Mouse (Mus musculus) v-Abl transformed pro-B cells (cell line): ENCODE data around the gene Slc25a24.

Experiments used
- in situ Hi-C, 2 experiments: fragments of 400-800 bp; cut with MboI; formaldehyde crosslinking; loops; one replicate each; pipeline ENCODE4 v1.15.1; 2025; ENCODE audit not compliant: unreplicated experiment in 2 of 2

Slc25a24 gene

DNA sequence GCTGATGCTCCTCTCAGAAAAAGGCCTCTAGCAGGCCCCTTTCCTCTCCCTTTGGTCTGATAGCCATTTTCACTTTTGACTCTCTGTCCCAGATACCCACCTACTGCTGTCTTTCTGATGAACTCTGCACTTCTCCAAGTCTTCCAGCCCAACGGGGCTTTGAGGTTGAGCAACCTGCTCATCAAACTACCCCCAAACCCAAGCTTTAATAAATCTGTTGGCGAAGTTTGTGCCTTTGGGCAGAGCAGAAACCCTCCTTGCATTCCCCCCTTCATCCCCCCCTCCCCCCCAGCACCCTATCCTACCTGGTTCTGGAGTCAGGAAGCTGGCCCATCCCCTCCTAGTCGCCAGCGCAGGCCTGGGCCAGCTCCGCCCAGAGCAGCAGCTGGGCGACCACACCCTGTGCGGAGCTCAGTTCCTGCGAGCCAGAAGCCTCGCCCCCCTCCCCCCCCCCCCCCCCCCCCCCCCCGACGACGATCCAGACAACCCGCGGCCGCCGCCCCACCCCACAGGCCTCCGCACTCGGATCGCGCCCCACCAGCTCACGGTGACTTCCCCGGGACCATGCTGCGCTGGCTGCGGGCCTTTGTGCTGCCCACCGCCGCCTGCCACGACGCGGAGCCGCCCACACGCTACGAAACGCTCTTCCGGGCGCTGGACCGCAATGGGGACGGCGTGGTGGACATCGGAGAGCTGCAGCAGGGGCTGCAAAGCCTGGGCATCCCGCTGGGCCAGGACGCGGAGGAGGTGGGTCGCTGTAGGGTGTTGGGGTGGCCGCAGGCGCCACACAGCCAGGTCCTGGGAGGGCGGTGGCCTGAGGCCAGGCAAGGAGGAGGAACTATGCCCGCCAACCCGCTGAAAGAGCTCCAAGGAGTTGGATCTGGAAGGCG, at the start of gene Slc25a24:
Slc25a24 (plus strand) TSS at position 509 of the 890 bp plus-strand sequence.
- in situ Hi-C loops, result no loop called here

DNA sequence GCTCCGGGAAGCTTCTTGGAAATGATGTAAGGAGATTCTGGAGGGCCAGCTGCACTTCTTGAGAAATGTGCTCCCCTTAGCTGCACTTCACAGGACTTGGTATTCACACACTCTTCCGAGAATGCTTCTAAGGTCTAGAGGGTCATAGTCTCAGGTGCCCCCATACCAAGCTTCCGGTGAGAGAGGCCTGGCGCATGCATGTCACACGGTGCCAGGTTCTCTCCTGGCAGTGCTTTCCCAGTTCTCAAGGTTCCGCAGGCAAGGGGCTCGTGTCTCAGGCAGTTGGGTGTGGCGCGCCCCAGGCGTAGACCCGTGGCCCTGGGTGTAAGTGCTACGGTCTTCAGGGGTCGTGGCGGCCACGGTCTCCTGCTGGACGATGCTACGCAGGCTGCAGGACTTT, 42.8 kb upstream of the Slc25a24 start, which contains the start of gene Slc25a54:
Slc25a54 (plus strand) TSS at position 301 of the 400 bp plus-strand sequence.
- in situ Hi-C loops, result no loop called here

DNA sequence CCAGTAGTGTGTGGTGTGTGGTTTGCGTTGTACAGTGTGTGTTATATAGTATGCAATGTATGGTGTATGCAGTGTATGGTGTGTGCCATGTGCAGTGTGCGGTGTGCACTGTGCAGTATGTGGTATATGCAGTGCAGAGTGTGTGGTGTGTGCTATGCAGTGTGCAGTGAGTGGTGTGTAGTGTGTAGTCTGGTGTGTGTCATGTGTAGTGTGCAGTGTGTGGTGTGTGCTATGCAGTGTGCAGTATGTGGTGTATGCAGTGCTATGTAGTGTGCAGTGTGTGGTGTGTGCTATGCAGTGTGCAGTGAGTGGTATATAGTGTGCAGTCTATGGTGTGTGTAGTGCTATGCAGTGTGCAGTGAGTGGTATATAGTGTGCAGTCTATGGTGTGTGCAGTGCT, 38.5 kb upstream of the Slc25a24 start:
- in situ Hi-C loops, result no loop called here

DNA sequence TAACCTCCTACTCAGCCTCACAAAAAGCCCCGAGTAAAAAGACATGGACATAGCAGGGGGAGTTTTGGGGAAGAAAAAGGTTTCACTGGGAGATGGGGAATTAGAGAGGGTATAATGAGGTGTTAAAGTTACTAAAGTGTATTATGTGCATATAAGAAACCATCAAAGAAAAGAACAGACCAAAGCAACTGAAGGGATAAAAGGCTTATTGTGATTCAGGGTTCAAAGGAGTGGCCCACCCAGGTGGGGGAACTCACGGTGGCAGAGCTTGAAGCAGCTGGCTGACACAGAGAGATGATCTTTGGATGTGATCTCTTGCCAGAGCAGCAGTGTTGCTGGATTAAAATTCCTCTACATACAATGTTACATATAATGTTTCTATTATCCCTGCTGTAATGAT, 34.5 kb upstream of the Slc25a24 start:
- in situ Hi-C loops, result no loop called here

DNA sequence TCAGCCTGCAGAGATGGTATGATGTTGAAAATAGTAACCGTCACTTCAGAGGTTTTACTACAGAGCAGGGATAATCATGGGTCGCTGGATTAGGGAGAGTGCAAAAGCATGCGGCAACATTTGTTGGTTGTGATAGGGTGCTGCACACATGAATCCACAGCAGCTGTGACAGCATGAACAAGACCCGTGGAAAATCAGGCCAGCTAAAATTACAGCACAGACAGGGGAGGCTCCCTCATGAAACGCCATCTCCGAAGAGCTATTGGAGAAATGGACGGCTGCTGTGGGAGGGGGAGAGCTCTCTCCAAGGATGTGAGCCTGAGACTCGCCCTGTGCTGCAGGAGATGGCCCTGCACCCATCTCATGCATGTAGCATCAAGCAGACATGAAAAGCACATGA, 18.2 kb upstream of the Slc25a24 start:
- in situ Hi-C loops, result no loop called here

DNA sequence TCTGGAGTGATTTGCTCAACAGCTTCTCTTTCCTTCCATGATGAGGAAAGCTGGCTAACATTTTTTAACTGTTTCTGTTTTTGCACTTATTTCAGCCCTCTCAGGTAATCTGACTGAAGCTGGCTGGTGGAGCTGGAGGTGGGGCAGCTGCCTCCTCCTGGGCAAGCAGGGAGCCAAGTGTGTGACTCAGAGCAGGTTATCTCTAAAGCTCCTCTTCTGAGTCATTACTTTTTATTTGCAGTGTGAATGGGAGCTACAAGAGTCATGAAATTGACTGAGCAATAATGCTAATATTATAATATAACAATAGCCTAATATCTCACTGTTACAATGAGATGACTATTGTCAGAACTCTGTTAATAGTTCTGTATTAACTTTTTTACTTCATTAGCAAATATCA, 5.8 kb upstream of the Slc25a24 start:
- in situ Hi-C loops, result no loop called here

DNA sequence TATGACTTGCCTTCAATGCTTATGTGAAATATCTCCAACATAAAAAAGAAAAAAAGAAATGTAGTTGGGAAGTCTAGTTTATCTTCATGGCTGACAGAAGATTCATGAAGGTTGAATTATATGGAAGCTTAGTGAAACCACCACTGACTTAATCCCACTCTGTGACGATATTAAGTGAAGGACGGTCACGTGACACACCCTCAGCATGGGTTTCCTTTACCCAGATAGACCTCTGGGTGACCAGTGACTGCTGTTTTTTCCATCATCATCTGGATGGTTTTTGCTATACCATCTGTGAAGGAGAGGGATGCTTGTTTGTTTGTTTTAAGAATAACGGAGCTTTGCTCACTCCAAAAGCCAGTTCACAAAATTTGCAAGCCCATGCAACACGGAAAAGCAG, 3.4 kb upstream of the Slc25a24 start:
- in situ Hi-C loops, result no loop called here

DNA sequence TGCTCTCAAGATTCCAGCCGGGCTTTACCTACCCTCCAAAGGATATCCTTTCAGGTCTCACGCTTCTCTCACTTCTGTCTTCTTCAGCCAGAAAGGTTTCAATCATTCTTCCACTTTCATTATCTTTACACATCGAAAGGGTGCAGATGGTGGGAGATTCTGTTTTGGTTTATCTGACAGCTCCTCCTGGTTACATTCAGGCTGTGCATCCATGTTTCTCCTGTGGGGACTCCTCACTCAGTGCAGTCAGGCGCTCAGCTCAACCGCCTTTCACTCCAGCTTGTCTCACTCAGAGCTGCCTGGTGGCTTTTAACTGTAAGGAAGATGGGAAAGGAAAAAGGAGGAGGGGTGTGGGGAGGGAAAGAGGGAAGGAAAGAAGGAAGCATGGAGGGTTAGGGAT, 3.0 kb upstream of the Slc25a24 start:
- in situ Hi-C loops, result no loop called here

DNA sequence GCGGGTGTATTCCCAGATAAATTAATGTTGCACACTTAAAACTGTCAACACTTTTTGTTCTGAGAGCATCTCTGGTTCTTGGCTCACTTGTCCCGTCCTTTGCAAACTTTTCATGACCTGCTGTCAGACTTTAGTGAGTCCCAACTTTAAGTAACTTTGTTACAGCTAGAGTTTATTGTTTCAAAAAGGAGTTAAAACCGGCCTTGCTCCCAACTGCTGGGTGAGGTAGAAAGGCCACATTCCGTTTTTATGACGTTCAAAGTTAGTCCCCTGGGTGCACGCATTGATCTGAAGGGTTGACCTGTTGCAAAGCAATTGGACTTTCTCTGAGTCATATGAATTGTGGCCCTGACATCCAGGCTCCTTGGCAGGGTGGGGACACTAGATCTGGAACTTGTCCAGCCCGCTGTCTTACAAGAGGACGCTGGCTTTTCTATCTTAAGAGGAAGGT, 607 bp downstream of the Slc25a24 start:
- in situ Hi-C loops, result no loop called here

DNA sequence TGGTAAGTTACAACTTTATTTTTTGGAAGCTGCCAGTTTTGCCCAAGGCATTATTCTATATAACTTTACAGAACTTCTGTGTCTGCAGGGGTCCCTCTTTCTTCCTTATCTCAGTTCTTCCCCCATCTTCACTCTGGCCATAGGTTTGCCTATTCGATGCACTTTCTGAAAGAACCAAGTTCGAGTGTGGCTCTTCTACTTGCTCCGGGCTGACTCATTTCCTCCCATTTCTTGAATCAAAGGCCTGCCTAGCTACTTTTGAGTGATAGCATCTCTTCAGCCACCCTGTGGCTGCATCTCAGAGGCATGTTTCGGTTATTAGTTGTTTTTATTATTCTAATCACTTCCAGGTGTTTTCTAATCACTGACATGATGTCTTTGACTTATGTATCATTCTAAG, 1.1 kb downstream of the Slc25a24 start:
- in situ Hi-C loops, result no loop called here

DNA sequence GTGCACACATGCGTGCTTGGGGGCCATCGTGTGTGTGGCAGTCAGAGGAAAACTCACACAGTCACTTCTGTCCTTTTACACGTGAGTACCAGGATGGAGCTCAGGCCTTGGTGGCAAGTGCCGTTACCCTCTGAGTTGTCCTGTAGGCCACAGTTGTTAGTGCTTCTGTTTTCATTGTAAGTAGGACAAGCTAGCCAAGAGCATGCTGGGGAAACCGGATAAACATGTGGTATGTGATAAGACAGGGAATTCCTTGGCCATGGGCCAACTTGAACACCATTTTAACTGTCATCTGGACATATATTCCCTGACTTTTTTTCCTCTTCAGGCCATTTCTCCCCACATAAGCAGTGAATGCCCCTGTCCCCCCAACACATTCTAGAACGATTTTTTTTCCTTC, 2.6 kb downstream of the Slc25a24 start:
- in situ Hi-C loops, result no loop called here

DNA sequence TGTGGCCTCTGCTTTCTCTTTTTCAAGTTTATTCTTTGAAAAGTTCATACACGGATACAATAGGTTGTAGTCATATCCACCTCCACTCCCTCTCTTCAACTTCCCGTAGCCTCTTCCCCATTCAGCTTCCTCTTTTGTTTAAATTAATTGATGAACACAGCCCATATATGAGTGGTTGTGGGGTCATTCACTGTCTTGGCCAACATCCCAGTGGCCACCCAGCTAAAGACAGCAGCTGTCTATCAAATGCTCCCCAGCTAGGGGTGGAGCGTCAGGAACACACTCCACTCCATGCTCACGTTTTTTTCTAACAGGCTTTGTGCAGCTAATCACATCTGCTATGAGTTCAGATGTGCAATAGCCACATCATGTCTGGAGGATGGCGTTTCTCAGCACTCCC, 6.8 kb downstream of the Slc25a24 start:
- in situ Hi-C loops, result no loop called here

DNA sequence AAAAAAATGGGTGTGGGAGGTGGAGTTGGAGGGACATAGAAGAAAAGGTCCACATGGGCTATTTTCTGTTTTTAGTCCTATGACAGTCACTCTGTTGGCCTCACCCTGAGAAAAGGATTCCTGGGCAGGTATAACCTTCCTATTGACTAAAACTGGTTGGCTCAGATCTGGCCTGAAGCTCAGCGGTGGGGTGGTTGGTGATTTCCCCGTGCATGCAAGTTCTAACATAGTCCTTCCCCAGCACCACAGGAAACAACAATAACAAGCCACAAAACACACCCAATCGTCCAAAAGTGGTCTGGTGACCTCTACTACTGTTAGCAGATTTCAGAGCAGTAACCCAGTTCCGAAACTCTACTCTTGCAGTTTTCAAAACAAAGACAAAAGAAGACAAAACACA, 10.0 kb downstream of the Slc25a24 start:
- in situ Hi-C loops, result no loop called here

DNA sequence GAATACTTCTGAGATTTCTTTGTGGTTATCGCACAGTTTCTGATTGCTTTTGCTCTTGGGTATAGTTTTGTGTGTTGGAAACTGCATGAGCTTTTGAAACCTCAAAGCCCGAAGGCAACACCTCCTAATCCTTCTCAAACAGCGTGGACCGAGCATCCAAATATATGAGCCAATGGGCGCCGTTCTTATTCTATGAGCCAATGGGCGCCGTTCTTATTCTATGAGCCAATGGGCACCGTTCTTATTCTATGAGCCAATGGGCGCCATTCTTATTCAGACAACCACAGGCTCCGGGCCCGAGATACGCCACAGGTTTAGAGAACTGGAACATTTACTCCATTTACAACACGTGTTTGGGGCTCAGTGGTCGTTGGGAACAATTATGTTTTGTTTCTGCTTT, 11.1 kb downstream of the Slc25a24 start:
- in situ Hi-C loops, result no loop called here

DNA sequence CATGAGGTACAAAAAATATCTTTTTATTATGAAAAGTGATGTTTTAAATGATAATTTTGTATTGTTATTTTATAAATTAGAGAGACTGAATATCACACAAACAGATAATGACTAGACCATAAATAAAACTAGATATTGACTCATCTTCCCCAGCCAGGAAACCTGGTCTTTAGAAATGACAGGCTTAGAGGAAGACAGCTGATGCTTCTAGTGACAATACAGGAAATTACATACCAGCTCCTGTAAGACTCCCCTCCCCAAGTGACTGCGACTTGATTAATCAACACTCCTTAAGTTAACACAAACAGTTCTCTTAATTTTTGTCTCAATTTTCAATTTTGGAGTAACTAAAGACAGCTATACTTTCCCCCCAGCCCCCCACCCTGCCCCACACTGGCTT, 12.4 kb downstream of the Slc25a24 start:
- in situ Hi-C loops, result no loop called here

DNA sequence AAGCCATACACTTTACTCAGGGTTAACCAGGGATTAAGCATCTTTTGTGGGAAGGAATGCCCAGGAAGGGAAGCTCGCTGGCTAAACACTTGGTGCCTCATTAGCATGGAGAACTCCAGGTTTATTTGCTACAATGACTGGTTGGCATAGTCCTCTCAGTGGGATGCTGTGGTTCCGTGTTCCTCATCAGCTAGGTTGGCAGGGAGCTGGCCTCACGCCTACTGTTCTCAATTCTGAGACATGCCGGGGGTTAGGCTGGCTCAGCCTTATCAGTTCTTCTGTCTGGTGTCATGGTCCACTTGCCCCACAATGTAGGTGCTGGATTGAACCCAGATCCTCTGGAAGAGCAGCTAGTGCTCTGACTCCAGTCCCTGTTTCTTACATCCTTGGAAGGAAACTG, 29.6 kb downstream of the Slc25a24 start:
- in situ Hi-C loops, result no loop called here

DNA sequence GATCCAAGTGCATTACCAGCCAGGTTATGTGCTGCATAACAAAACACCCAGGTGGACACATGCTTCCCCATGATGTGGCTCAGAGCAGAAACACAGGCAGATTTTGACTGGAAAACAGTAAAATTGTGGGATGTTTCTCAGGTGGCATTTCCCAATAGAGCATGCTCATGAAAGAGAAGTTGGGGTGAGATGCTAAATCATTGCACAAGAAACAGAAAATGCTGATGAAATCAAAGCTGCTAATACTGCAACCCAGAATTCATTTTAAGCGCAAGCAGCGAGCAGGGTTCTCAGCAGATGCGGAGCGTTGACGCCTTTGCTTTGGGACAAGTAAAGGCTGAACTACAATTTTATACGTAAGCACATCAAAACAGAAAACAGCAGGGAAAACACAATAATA, 30.5 kb downstream of the Slc25a24 start:
- in situ Hi-C loops, result no loop called here

DNA sequence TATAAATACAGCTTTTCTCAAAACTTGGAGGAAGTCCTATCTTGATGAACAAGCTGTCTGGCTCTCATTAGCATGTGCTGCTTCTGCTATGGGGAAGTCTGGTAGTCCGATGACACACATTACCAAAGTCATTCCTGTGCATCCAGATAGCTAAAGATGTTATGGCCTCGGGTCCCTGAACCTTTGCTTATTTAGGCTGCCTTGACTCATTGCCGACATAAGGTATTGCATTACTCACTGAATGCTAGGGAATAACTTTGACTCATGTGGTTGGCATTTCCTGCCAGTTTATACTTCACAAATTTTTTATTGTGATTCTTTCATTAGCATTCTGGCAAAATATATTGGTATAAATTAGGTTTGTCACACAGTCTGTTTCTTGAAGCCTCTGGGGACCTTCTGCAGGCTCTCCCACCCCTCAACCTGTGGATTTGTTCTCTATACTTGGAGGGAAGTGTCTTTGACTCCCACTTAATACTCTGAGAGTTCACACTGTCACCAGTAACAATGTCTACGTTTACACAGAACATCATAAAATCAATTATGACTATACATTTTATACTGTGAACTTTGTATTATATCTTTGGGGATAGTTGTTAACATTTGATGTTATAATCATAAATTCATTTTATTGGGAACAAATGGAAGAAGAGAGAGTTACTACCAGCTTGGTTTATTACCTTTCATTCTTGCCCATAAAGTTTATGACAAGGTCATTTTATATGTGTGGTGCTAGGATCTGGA, 33.1 kb downstream of the Slc25a24 start:
- in situ Hi-C loops, result no loop called here

DNA sequence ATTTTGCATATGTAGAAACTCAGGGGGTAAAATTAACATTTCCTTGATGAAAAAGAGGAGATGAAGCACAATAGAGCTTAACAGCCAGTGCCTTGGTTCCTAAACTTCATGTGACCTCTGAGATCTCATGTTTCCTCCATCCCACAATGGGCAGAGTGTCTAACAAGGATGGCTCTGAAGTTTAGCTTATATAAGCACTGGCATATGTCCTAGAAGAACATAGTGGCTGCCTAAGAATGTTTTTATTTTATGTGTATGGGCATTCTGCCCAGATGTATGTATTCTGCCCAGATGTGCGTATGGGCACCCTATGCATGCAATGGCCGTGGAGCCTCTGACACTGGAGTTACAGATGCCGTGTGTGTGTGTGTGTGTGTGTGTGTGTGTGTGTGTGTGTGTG, 34.5 kb downstream of the Slc25a24 start:
- in situ Hi-C loops, result no loop called here

DNA sequence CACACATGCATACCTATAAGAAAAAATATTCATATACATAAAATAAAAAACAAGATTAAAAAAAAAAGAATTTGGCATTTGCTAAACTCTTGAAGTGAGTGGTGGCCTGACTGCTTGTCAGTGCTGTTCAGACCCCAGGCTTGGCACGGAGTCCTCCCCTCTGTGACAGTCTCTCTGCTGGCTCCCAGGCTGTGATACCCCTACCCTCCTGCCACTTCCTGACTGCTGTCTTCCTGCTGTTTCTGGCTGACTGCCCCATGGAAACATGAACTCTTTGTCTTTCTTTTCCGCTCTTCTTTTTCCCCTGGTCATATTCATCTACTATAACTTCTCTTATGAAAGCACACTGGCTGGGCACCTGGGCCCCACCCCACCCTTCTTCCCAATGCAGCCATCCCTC, 41.1 kb downstream of the Slc25a24 start:
- in situ Hi-C loops, result no loop called here

DNA sequence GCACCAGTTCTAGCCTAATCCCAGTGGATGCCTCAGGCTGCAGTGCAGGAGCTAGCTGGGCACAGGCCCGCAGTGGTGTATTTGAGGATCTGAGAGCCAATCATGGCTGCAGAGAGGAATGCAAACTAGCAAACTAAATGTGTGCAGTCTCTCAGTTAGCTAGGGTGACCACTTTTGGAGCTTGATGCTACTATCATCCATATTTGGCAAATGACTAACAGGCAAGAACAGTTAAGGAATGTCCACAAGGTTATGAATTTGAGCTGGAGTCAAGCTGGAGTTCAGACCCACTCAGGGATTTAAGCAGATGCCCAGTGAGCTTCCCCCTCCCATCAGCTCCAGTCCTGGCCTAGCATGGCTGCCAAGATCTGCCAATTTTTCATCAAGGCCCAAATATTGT, 41.7 kb downstream of the Slc25a24 start:
- in situ Hi-C loops, result no loop called here
